Mouse (Mus musculus) forebrain, embryonic 11.5 days (tissue): ENCODE results near the gene Gm1123. TPM values are rescaled to one million over a fixed set of nuclear protein-coding genes. Genes with fewer than 3 reads are reported as not detected.

Experiments used
- ATAC-seq: fragments of 200-750 bp; cut with Nextera tagmentation; replicated peaks from 2 replicates; pipeline ENCODE4 v1.8.0; 2017; ENCODE audit warnings: moderate TSS enrichment; ENCODE audit not compliant: low FRiP score
- DNase-seq: peaks from one replicate; pipeline ENCODE4 v3.0.0-alpha.2; 2017; ENCODE audit warnings: low spot score
- H3K27ac ChIP-seq: fragments of 300-500 bp; sonication (generic); 2 replicates; pipeline ENCODE4 v1.5.1; 2014; ENCODE audit warnings: low read depth, low read length
- H3K27me3 ChIP-seq: fragments of 300-500 bp; sonication (generic); 2 replicates; pipeline ENCODE4 v1.6.1; 2014; ENCODE audit warnings: mild to moderate bottlenecking, low read length, mixed read lengths; ENCODE audit not compliant: control insufficient read depth, insufficient read depth
- H3K36me3 ChIP-seq: fragments of 300-500 bp; sonication (generic); 2 replicates; pipeline ENCODE4 v1.6.1; 2014; ENCODE audit warnings: mild to moderate bottlenecking, low read length, moderate library complexity, mixed read lengths; ENCODE audit not compliant: control insufficient read depth, insufficient read depth
- H3K4me1 ChIP-seq: fragments of 300-500 bp; sonication (generic); replicated peaks from 2 replicates; pipeline ENCODE4 v1.6.1; 2014; ENCODE audit warnings: low read length, mixed read lengths; ENCODE audit not compliant: control insufficient read depth, insufficient read depth
- H3K4me2 ChIP-seq: fragments of 300-500 bp; sonication (generic); 2 replicates; pipeline ENCODE4 v1.6.1; 2014; ENCODE audit warnings: low read depth, mild to moderate bottlenecking, low read length, moderate library complexity, mixed read lengths; ENCODE audit not compliant: severe bottlenecking
- H3K4me3 ChIP-seq: fragments of 300-500 bp; sonication (generic); 2 replicates; pipeline ENCODE4 v1.5.1; 2014; ENCODE audit warnings: low read depth, low read length
- H3K9ac ChIP-seq: fragments of 300-500 bp; sonication (generic); 2 replicates; pipeline ENCODE4 v1.6.1; 2014; ENCODE audit warnings: low read length
- H3K9me3 ChIP-seq: fragments of 300-500 bp; sonication (generic); 2 replicates; pipeline ENCODE4 v1.6.1; 2016; ENCODE audit warnings: low read length, mixed read lengths; ENCODE audit not compliant: control insufficient read depth
- WGBS: fragments of 180-500 bp; shearing (Covaris S2); extraction: QIAGEN DNeasy Blood & Tissue Kit; methylation state at CpG from one replicate; pipeline ENCODE4 v1.1.7; 2014; 5-methylcytosine and 5-hydroxymethylcytosine counted together
- polyA plus RNA-seq: library from polyadenylated mRNA; unstranded; fragments of >200 nt; fragmentation: Nextera tagmentation; extraction: Ambion mirVana; gene quantifications from 2 replicates; pipeline ENCODE4 v1.2.1, GENCODE M21; 2014

Gm1123 gene
- polyA plus RNA-seq, 1 experiment from 2014 or later: not detected

GRCm38 (mm10) chr9:99021166-99021565 is 14.3 kb downstream of the Gm1123 start:
- WGBS: 29% methylated on average over 5 of the region's 5 CpGs
- no peak overlapping the region for H3K27ac ChIP-seq
- no peak overlapping the region for H3K4me3 ChIP-seq
- no peaks in the 10 kb centered on the region for H3K27me3 ChIP-seq
- no peaks in the 10 kb centered on the region for H3K4me1 ChIP-seq
- H3K9me3 ChIP-seq: no peaks in the 10 kb centered on the region
- H3K36me3 ChIP-seq: no peaks in the 10 kb centered on the region
- H3K4me2 ChIP-seq: no peak overlapping the region
- ATAC-seq: no peak
- no peak for DNase-seq
- no peak overlapping the region for H3K9ac ChIP-seq

- H3K9ac ChIP-seq: no peak overlapping the region
- DNase-seq: no peak
- no peaks in the 10 kb centered on the region for H3K27me3 ChIP-seq
- no peak overlapping the region for H3K4me3 ChIP-seq
- H3K36me3 ChIP-seq: no peaks in the 10 kb centered on the region
- WGBS: 72% methylated on average over 6 of the region's 6 CpGs
- no peak overlapping the region for H3K27ac ChIP-seq
- H3K4me2 ChIP-seq: no peak overlapping the region
- H3K9me3 ChIP-seq: no peaks in the 10 kb centered on the region
- no peak for ATAC-seq
- no peaks in the 10 kb centered on the region for H3K4me1 ChIP-seq
Observed at GRCm38 (mm10) chr9:99017679-99018078, 17.8 kb downstream of the Gm1123 start.

DNA sequence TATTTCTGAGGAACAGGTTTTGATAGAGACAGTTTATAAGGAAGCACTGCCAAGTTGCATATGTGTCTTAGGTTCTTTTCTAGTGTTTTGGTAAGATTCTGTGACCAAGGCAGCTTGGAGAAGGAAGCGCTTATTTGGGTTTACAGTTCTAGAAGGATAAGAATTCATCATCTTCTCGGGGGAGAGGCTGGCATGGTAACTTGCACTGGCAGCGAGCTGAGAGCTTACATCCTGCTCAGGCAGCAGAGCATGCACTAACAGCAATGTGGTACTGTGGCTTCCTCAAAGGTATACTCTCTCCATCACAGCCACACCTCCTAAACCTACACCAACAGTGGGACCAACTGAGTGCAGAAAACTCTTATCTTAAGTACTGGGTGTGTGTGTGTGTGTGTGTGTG is 18.8 kb downstream of the Gm1123 start:
- H3K4me2 ChIP-seq: no peak overlapping the region
- H3K9me3 ChIP-seq: no peaks in the 10 kb centered on the region
- no peak overlapping the region for H3K27ac ChIP-seq
- H3K4me3 ChIP-seq: no peak overlapping the region
- no peaks in the 10 kb centered on the region for H3K4me1 ChIP-seq
- no peaks in the 10 kb centered on the region for H3K27me3 ChIP-seq
- ATAC-seq (no peak), DNase-seq (no peak)
- no peak overlapping the region for H3K9ac ChIP-seq
- H3K36me3 ChIP-seq: no peaks in the 10 kb centered on the region
- WGBS: 88% methylated on average over 3 of the region's 3 CpGs

GRCm38 (mm10) chr9:99016301-99016700 is 19.2 kb downstream of the Gm1123 start:
- H3K4me2 ChIP-seq: no peak overlapping the region
- no peaks in the 10 kb centered on the region for H3K27me3 ChIP-seq
- no peak overlapping the region for H3K9ac ChIP-seq
- H3K9me3 ChIP-seq: no peaks in the 10 kb centered on the region
- ATAC-seq (no peak), DNase-seq (no peak)
- H3K4me3 ChIP-seq: no peak overlapping the region
- H3K36me3 ChIP-seq: no peaks in the 10 kb centered on the region
- no peaks in the 10 kb centered on the region for H3K4me1 ChIP-seq
- H3K27ac ChIP-seq: no peak overlapping the region
- 75% methylated on average over 3 of the region's 3 CpGs for WGBS

DNA sequence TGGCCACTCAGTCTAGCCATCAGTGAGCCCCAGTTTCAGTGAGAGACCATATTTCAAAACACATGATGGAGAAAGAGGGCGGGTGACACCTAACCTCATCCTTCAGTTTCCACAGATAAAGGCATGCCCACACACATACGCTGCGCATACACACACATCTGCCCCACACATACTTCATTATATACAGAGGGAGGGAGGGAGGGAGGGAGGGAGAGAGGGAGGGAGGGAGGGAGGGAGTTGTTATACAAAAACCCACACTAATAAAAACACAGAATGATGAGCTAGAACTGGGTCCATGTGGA is 25.7 kb downstream of the Gm1123 start:
- Histone ChIP-seq H3K4me2 (no peak overlapping the region), H3K9me3 (no peaks in the 10 kb centered on the region)
- WGBS: 89% methylated on average over 3 of the region's 3 CpGs

GRCm38 (mm10) chr9:99009069-99009897 is 26.2 kb downstream of the Gm1123 start:
- 86% methylated on average over 12 of the region's 12 CpGs for WGBS
- Histone ChIP-seq H3K4me3 (no peak overlapping the region), H3K4me1 (no peaks in the 10 kb centered on the region), H3K27me3 (no peaks in the 10 kb centered on the region), H3K9me3 (no peaks in the 10 kb centered on the region), H3K27ac (no peak overlapping the region), H3K9ac (no peak overlapping the region), H3K36me3 (no peaks in the 10 kb centered on the region), H3K4me2 (no peak overlapping the region)
- ATAC-seq (no peak), DNase-seq (no peak)

More for the DNA sequence above, 25.7 kb downstream of the Gm1123 start:
- H3K4me3 ChIP-seq: no peak overlapping the region
- H3K4me1 ChIP-seq: no peaks in the 10 kb centered on the region
- H3K27me3 ChIP-seq: no peaks in the 10 kb centered on the region
- H3K27ac ChIP-seq: no peak overlapping the region
- no peak overlapping the region for H3K9ac ChIP-seq
- DNase-seq (no peak), ATAC-seq (no peak)
- H3K36me3 ChIP-seq: no peaks in the 10 kb centered on the region

DNA sequence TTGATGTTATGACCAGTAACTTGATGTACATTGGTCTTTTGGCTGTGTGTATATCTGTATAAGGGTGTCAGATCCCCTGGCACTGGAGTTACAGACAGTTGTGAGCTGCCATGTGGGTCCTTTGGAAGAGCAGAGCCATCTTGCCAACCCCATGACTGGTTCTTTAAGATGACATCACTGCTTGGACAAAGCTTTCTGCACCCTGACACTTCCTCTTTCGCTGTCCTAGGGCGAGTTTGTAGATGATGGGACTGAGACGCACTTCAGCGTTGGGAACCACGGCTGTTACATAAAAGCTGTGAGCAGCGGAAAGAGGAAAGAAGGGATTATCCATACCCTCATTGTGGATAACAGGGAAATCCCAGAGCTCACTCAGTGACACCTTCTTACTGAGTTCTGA is 34.2 kb downstream of the Gm1123 start:
- Histone ChIP-seq H3K4me2 (no peak overlapping the region), H3K27me3 (no peaks in the 10 kb centered on the region), H3K36me3 (no peaks in the 10 kb centered on the region), H3K9ac (no peak overlapping the region), H3K4me1 (no peaks in the 10 kb centered on the region), H3K4me3 (no peak overlapping the region), H3K27ac (no peak overlapping the region), H3K9me3 (no peaks in the 10 kb centered on the region)
- 87% methylated on average over 6 of the region's 6 CpGs for WGBS
- DNase-seq (no peak), ATAC-seq (no peak)

DNA sequence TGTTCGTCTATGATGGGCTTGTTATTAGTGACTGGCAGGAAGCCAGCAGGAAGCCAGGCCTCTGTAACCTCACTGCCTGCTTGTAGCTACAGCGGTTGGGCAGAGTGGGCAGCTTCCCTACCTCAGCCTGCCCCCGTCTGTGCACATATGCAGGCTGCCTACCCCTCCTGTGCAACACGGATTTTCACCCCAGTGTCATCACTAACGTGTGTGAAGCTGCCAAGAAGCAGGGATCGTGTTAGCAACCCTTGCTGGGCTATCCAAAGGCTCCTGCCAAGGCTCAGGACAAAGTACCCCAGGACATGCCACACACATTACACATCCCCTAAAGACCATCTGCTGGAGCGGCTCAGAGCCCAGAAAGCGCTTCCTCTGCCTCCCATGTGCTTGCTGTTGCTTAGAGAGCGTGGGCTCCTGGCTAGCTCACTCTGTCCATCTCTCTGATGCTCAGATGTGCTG is 35.6 kb downstream of the Gm1123 start:
- ATAC-seq: no peak

DNA sequence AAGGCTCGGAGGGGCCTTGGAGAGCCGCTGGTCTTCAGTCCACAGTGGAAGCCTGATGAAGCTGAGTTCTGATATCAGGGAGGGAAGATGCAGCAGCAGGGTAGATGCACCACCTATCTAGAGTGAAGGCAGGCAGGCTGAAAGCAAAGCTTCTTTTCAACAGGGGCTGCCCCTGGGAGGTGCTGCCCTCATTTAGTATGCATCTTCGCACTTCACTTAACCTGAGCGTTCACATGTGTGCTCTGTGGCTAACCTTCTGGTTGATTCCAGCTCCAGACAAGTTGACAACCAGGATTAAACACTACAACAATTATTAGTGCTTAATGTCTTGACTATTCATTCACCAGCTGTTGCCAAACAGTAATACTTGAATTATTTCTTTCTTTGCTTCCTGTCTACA is 41.4 kb downstream of the Gm1123 start:
- WGBS: 88% methylated on average over 4 of the region's 4 CpGs
- DNase-seq (no peak), ATAC-seq (no peak)
- H3K4me3 ChIP-seq: no peak overlapping the region
- H3K27ac ChIP-seq: no peak overlapping the region
- no peak overlapping the region for H3K4me2 ChIP-seq
- H3K36me3 ChIP-seq: no peaks in the 10 kb centered on the region
- H3K9me3 ChIP-seq: no peaks in the 10 kb centered on the region
- no peak overlapping the region for H3K9ac ChIP-seq
- H3K4me1 ChIP-seq: no peaks in the 10 kb centered on the region
- H3K27me3 ChIP-seq: no peaks in the 10 kb centered on the region

More for the DNA sequence above, 35.6 kb downstream of the Gm1123 start:
- no peak overlapping the region for H3K9ac ChIP-seq
- WGBS: 88% methylated on average over 9 of the region's 9 CpGs
- no peaks in the 10 kb centered on the region for H3K36me3 ChIP-seq
- no peak overlapping the region for H3K4me3 ChIP-seq
- H3K4me2 ChIP-seq: no peak overlapping the region
- H3K27ac ChIP-seq: no peak overlapping the region
- no peaks in the 10 kb centered on the region for H3K27me3 ChIP-seq
- no peak for DNase-seq
- H3K9me3 ChIP-seq: no peaks in the 10 kb centered on the region
- no peaks in the 10 kb centered on the region for H3K4me1 ChIP-seq
